Mouse (Mus musculus) heart, postnatal 0 days (tissue): ENCODE measurements around the gene Olfr281. TPM values are rescaled to one million over a fixed set of nuclear protein-coding genes. Genes with fewer than 3 reads are reported as not detected.

ENCODE experiments used
- ATAC-seq: fragments of 200-750 bp; cut with Nextera tagmentation; 2 replicates; pipeline ENCODE4 v1.8.0; 2017; ENCODE audit warnings: low read depth, moderate number of reproducible peaks, moderate library complexity; ENCODE audit not compliant: insufficient read depth
- DNase-seq: peaks from one replicate; pipeline ENCODE4 v3.0.0-alpha.2; 2016; ENCODE audit warnings: low spot score
- H3K27ac ChIP-seq: fragments of 300-500 bp; sonication (generic); 2 replicates; pipeline ENCODE4 v1.5.1; 2014; ENCODE audit warnings: low read depth, mild to moderate bottlenecking
- H3K27me3 ChIP-seq: fragments of 300-500 bp; sonication (generic); 2 replicates; pipeline ENCODE4 v1.6.1; 2014; ENCODE audit warnings: low read length, mixed read lengths; ENCODE audit not compliant: control insufficient read depth, insufficient read depth
- H3K36me3 ChIP-seq: fragments of 300-500 bp; sonication (generic); replicated peaks from 2 replicates; pipeline ENCODE4 v1.6.1; 2014; ENCODE audit warnings: low read length, mixed read lengths; ENCODE audit not compliant: control insufficient read depth, insufficient read depth
- H3K4me1 ChIP-seq: fragments of 300-500 bp; sonication (generic); 2 replicates; pipeline ENCODE4 v1.6.1; 2014; ENCODE audit warnings: antibody characterized with exemption; ENCODE audit not compliant: control insufficient read depth, insufficient read depth
- H3K4me2 ChIP-seq: fragments of 300-500 bp; sonication (generic); 2 replicates; pipeline ENCODE4 v1.6.1; 2014; ENCODE audit warnings: low read depth, mild to moderate bottlenecking, low read length, moderate library complexity
- H3K4me3 ChIP-seq: fragments of 300-500 bp; sonication (generic); 2 replicates; pipeline ENCODE4 v1.5.1; 2014; ENCODE audit warnings: low read depth, low read length
- H3K9ac ChIP-seq: fragments of 300-500 bp; sonication (generic); replicated peaks from 2 replicates; pipeline ENCODE4 v1.6.1; 2014; ENCODE audit warnings: low read depth, low read length, mixed read lengths
- H3K9me3 ChIP-seq: fragments of 300-500 bp; sonication (generic); replicated peaks from 2 replicates; pipeline ENCODE4 v1.6.1; 2016; ENCODE audit warnings: low read length; ENCODE audit not compliant: control insufficient read depth
- CTCF ChIP-seq: IDR thresholded peaks from 2 replicates; pipeline ENCODE4 v1.5.1; 2016; ENCODE audit warnings: antibody characterized with exemption, control low read depth, low read depth
- EP300 ChIP-seq: IDR thresholded peaks from 2 replicates; pipeline ENCODE4 v1.6.1; 2016; ENCODE audit warnings: antibody characterized with exemption, low read depth
- WGBS: fragments of 180-500 bp; shearing (Covaris S2); extraction: QIAGEN DNeasy Blood & Tissue Kit; methylation state at CpG from one replicate; pipeline ENCODE4 v1.1.7; 2014; 5-methylcytosine and 5-hydroxymethylcytosine counted together
- polyA plus RNA-seq: library from polyadenylated mRNA; unstranded; fragments of >200 nt; fragmentation: Nextera tagmentation; extraction: Ambion mirVana; gene quantifications from 2 replicates; pipeline ENCODE4 v1.2.1, GENCODE M21; 2015
- total RNA-seq: library from RNA; depleted of rRNA; stranded (reverse); fragments of >200 nt; gene quantifications from 2 replicates; pipeline ENCODE4 v1.2.3, GENCODE M21; 2014; ENCODE audit warnings: low replicate concordance

Olfr281 gene
- total and polyA plus RNA-seq, 2 experiments from 2014 or later: not detected

- no peaks in the 10 kb centered on the region for H3K4me1 ChIP-seq
- H3K27ac ChIP-seq: no peak overlapping the region
- H3K27me3 ChIP-seq: no peaks in the 10 kb centered on the region
- no peaks in the 10 kb centered on the region for H3K9me3 ChIP-seq
- WGBS: 53% methylated on average over 2 of the region's 2 CpGs
- no peak for ATAC-seq
- TF ChIP-seq CTCF: no peak
- TF ChIP-seq EP300: no peak
- no peak overlapping the region for H3K9ac ChIP-seq
- no peaks in the 10 kb centered on the region for H3K36me3 ChIP-seq
- no peak overlapping the region for H3K4me3 ChIP-seq
- no peak for DNase-seq
- H3K4me2 ChIP-seq: no peak overlapping the region
Observed at GRCm38 (mm10) chr15:98491332-98491731, 38.9 kb downstream of the Olfr281 start.

GRCm38 (mm10) chr15:98492102-98492501 is 39.7 kb downstream of the Olfr281 start, which contains the start of gene Olfr279:
Gene Olfr279 (plus strand): TSS chr15:98492402.
- Histone ChIP-seq H3K9ac (no peak within 1 kb of the TSS), H3K27ac (no peak within 1 kb of the TSS), H3K4me2 (no peak within 1 kb of the TSS), H3K4me1 (no peaks in the 10 kb centered on the region), H3K36me3 (no peaks in the 10 kb centered on the region), H3K27me3 (no peaks in the 10 kb centered on the region), H3K9me3 (no peaks in the 10 kb centered on the region), H3K4me3 (no peak within 1 kb of the TSS)
- DNase-seq (no peak), ATAC-seq (no peak)
- 38% methylated on average over 4 of the region's 4 CpGs for WGBS
- TF ChIP-seq EP300 (no peak), CTCF (no peak)

GRCm38 (mm10) chr15:98497631-98498030 is 45.2 kb downstream of the Olfr281 start:
- Histone ChIP-seq H3K4me2 (no peak overlapping the region), H3K9me3 (no peaks in the 10 kb centered on the region), H3K4me3 (no peak overlapping the region), H3K9ac (no peak overlapping the region), H3K27me3 (no peaks in the 10 kb centered on the region), H3K27ac (no peak overlapping the region), H3K4me1 (no peaks in the 10 kb centered on the region), H3K36me3 (no peaks in the 10 kb centered on the region)
- TF ChIP-seq CTCF (no peak), EP300 (no peak)
- DNase-seq (no peak), ATAC-seq (no peak)
- WGBS: 85% methylated on average over 17 of the region's 17 CpGs

- Histone ChIP-seq H3K27me3 (no peaks in the 10 kb centered on the region), H3K4me3 (no peak overlapping the region), H3K9ac (no peak overlapping the region), H3K4me2 (no peak overlapping the region), H3K27ac (no peak overlapping the region), H3K9me3 (no peaks in the 10 kb centered on the region), H3K36me3 (no peaks in the 10 kb centered on the region), H3K4me1 (no peaks in the 10 kb centered on the region)
- no peak for DNase-seq
- ATAC-seq: no peak
- TF ChIP-seq CTCF: no peak
- TF ChIP-seq EP300: no peak
- WGBS: 74% methylated on average over 3 of the region's 3 CpGs
Observed at GRCm38 (mm10) chr15:98503317-98503716, 50.9 kb downstream of the Olfr281 start.

GRCm38 (mm10) chr15:98504514-98504913 is 52.1 kb downstream of the Olfr281 start:
- no peaks in the 10 kb centered on the region for H3K36me3 ChIP-seq
- no peak overlapping the region for H3K27ac ChIP-seq
- no peaks in the 10 kb centered on the region for H3K4me1 ChIP-seq
- TF ChIP-seq CTCF (peak; percentile 65), EP300 (no peak)
- H3K4me3 ChIP-seq: no peak overlapping the region
- WGBS: 14% methylated on average over 18 of the region's 18 CpGs
- no peak overlapping the region for H3K4me2 ChIP-seq
- DNase-seq (no peak), ATAC-seq (no peak)
- H3K9me3 ChIP-seq: no peaks in the 10 kb centered on the region
- no peak overlapping the region for H3K9ac ChIP-seq
- no peaks in the 10 kb centered on the region for H3K27me3 ChIP-seq

- H3K27ac ChIP-seq: no peak overlapping the region
- DNase-seq (no peak), ATAC-seq (no peak)
- no peak overlapping the region for H3K9ac ChIP-seq
- no peak overlapping the region for H3K4me2 ChIP-seq
- no peaks in the 10 kb centered on the region for H3K4me1 ChIP-seq
- TF ChIP-seq CTCF (no peak), EP300 (no peak)
- H3K4me3 ChIP-seq: no peak overlapping the region
- H3K36me3 ChIP-seq: no peaks in the 10 kb centered on the region
- no peaks in the 10 kb centered on the region for H3K27me3 ChIP-seq
- H3K9me3 ChIP-seq: no peaks in the 10 kb centered on the region
- WGBS: 66% methylated on average over 9 of the region's 9 CpGs
Observed at GRCm38 (mm10) chr15:98506253-98506957, 54.0 kb downstream of the Olfr281 start.
